Mouse (Mus musculus) liver, embryonic 11.5 days (tissue): ENCODE measurements around the gene Tram2. TPM values are rescaled to one million over a fixed set of nuclear protein-coding genes. Genes with fewer than 3 reads are reported as not detected.

Experiments
- ATAC-seq: fragments of 200-750 bp; cut with Nextera tagmentation; replicated peaks from 2 replicates; pipeline ENCODE4 v1.8.0; 2017; ENCODE audit warnings: moderate number of reproducible peaks, mild to moderate bottlenecking, moderate TSS enrichment, moderate library complexity; ENCODE audit not compliant: low FRiP score
- DNase-seq: peaks from one replicate; pipeline ENCODE4 v3.0.0-alpha.2; 2017; ENCODE audit warnings: low spot score
- H3K27ac ChIP-seq: fragments of 300-500 bp; sonication (generic); 2 replicates; pipeline ENCODE4 v1.5.1; 2014; ENCODE audit warnings: mild to moderate bottlenecking, low read depth, low read length, control low read depth
- H3K27me3 ChIP-seq: fragments of 300-500 bp; sonication (generic); replicated peaks from 2 replicates; pipeline ENCODE4 v1.6.1; 2014; ENCODE audit warnings: low read length, mixed read lengths; ENCODE audit not compliant: control insufficient read depth, insufficient read depth
- H3K36me3 ChIP-seq: fragments of 300-500 bp; sonication (generic); 2 replicates; pipeline ENCODE4 v1.6.1; 2014; ENCODE audit warnings: mild to moderate bottlenecking, low read length, moderate library complexity, mixed read lengths; ENCODE audit not compliant: control insufficient read depth, insufficient read depth
- H3K4me1 ChIP-seq: fragments of 300-500 bp; sonication (generic); replicated peaks from 2 replicates; pipeline ENCODE4 v1.6.1; 2014; ENCODE audit warnings: low read length, mixed read lengths; ENCODE audit not compliant: control insufficient read depth, insufficient read depth
- H3K4me2 ChIP-seq: fragments of 300-500 bp; sonication (generic); 2 replicates; pipeline ENCODE4 v1.6.1; 2014; ENCODE audit warnings: mild to moderate bottlenecking, control low read depth, moderate library complexity
- H3K4me3 ChIP-seq: fragments of 300-500 bp; sonication (generic); 2 replicates; pipeline ENCODE4 v1.5.1; 2014; ENCODE audit warnings: low read depth, low read length, control low read depth
- H3K9ac ChIP-seq: fragments of 300-500 bp; sonication (generic); 2 replicates; pipeline ENCODE4 v1.6.1; 2014; ENCODE audit warnings: low read depth, low read length, control low read depth
- H3K9me3 ChIP-seq: fragments of 300-500 bp; sonication (generic); 2 replicates; pipeline ENCODE4 v1.6.1; 2016; ENCODE audit warnings: low read length, inconsistent platforms, mixed read lengths; ENCODE audit not compliant: control insufficient read depth
- WGBS: fragments of 180-500 bp; shearing (Covaris S2); extraction: QIAGEN DNeasy Blood & Tissue Kit; methylation state at CpG from one replicate; pipeline ENCODE4 v1.1.7; 2014; 5-methylcytosine and 5-hydroxymethylcytosine counted together
- polyA plus RNA-seq: library from polyadenylated mRNA; unstranded; fragments of >200 nt; fragmentation: Nextera tagmentation; extraction: Ambion mirVana; gene quantifications from 2 replicates; pipeline ENCODE4 v1.2.1, GENCODE M21; 2014

The Tram2 gene
- polyA plus RNA-seq, 1 experiment from 2014 or later: 3.9 TPM

GRCm38 (mm10) chr1:21086291-21086690, 7.3 kb upstream of the Tram2 start:
- no peaks in the 10 kb centered on the region for H3K9me3 ChIP-seq
- peaks cover 4% of the 10 kb centered on the region for H3K4me1 ChIP-seq
- H3K4me3 ChIP-seq: no peak overlapping the region
- 76% methylated on average over 5 of the region's 5 CpGs for WGBS
- no peak for DNase-seq
- H3K27me3 ChIP-seq: no peaks in the 10 kb centered on the region
- H3K4me2 ChIP-seq: no peak overlapping the region
- H3K9ac ChIP-seq: no peak overlapping the region
- no peaks in the 10 kb centered on the region for H3K36me3 ChIP-seq
- no peak for ATAC-seq
- H3K27ac ChIP-seq: no peak overlapping the region

- H3K36me3 ChIP-seq: no peaks in the 10 kb centered on the region
- H3K4me1 ChIP-seq: peaks cover 4% of the 10 kb centered on the region
- DNase-seq: no peak
- no peaks in the 10 kb centered on the region for H3K9me3 ChIP-seq
- H3K27ac ChIP-seq: no peak overlapping the region
- no peak overlapping the region for H3K4me2 ChIP-seq
- no peaks in the 10 kb centered on the region for H3K27me3 ChIP-seq
- no peak for ATAC-seq
- no peak overlapping the region for H3K9ac ChIP-seq
- WGBS: 76% methylated on average over 2 of the region's 2 CpGs
- H3K4me3 ChIP-seq: no peak overlapping the region
Observed at GRCm38 (mm10) chr1:21084661-21085060, 5.6 kb upstream of the Tram2 start.

GRCm38 (mm10) chr1:21080362-21080761, 1.3 kb upstream of the Tram2 start:
- Histone ChIP-seq H3K36me3 (no peaks in the 10 kb centered on the region), H3K27me3 (no peaks in the 10 kb centered on the region), H3K27ac (no peak overlapping the region), H3K4me3 (no peak overlapping the region), H3K9ac (no peak overlapping the region), H3K4me2 (no peak overlapping the region), H3K4me1 (peaks cover 4% of the 10 kb centered on the region), H3K9me3 (no peaks in the 10 kb centered on the region)
- ATAC-seq: no peak
- WGBS: 88% methylated on average over 12 of the region's 12 CpGs
- DNase-seq: no peak

GRCm38 (mm10) chr1:21078481-21079214, 381 bp downstream of the Tram2 start:
- peaks cover 4% of the 10 kb centered on the region for H3K4me1 ChIP-seq
- H3K9ac ChIP-seq: peak overlapping the region; percentile 67
- H3K9me3 ChIP-seq: no peaks in the 10 kb centered on the region
- H3K27ac ChIP-seq: no peak overlapping the region
- H3K27me3 ChIP-seq: no peaks in the 10 kb centered on the region
- H3K36me3 ChIP-seq: no peaks in the 10 kb centered on the region
- H3K4me2 ChIP-seq: peak overlapping the region; percentile 78
- peak overlapping the region; percentile 61 for H3K4me3 ChIP-seq
- DNase-seq: no peak
- under 1% methylated on average over 36 of the region's 36 CpGs for WGBS
- peak; percentile 50 for ATAC-seq

- DNase-seq (no peak), ATAC-seq (no peak)
- peak overlapping the region; percentile 78 for H3K4me2 ChIP-seq
- no peak overlapping the region for H3K4me3 ChIP-seq
- H3K27me3 ChIP-seq: no peaks in the 10 kb centered on the region
- H3K9me3 ChIP-seq: no peaks in the 10 kb centered on the region
- WGBS: 76% methylated on average over 7 of the region's 7 CpGs
- H3K9ac ChIP-seq: no peak overlapping the region
- peaks cover 4% of the 10 kb centered on the region for H3K4me1 ChIP-seq
- no peaks in the 10 kb centered on the region for H3K36me3 ChIP-seq
- H3K27ac ChIP-seq: no peak overlapping the region
Observed at GRCm38 (mm10) chr1:21077619-21078018, 1.4 kb downstream of the Tram2 start.

- Histone ChIP-seq H3K27me3 (no peaks in the 10 kb centered on the region), H3K4me3 (no peak overlapping the region), H3K4me2 (peak overlapping the region; percentile 34; the same call in 1 of the 2 replicates), H3K27ac (peak overlapping the region; percentile 7; the same call in 1 of the 2 replicates), H3K9ac (no peak overlapping the region), H3K4me1 (peaks cover 4% of the 10 kb centered on the region), H3K36me3 (no peaks in the 10 kb centered on the region), H3K9me3 (no peaks in the 10 kb centered on the region)
- no peak for DNase-seq
- 67% methylated on average over 5 of the region's 5 CpGs for WGBS
- ATAC-seq: no peak
Observed at GRCm38 (mm10) chr1:21077191-21077590, 1.8 kb downstream of the Tram2 start.

- Histone ChIP-seq H3K9me3 (no peaks in the 10 kb centered on the region), H3K27me3 (no peaks in the 10 kb centered on the region), H3K36me3 (no peaks in the 10 kb centered on the region), H3K27ac (no peak overlapping the region), H3K4me1 (peaks cover 4% of the 10 kb centered on the region), H3K4me3 (no peak overlapping the region), H3K4me2 (0 out of 2 replicates have a peak overlapping the region, but pooled peaks have one; percentile 4), H3K9ac (no peak overlapping the region)
- ATAC-seq (no peak), DNase-seq (no peak)
- WGBS: 44% methylated on average over 6 of the region's 6 CpGs
Observed at GRCm38 (mm10) chr1:21075986-21076495, 3.0 kb downstream of the Tram2 start.

GRCm38 (mm10) chr1:21074231-21074630, 4.8 kb downstream of the Tram2 start:
- H3K4me3 ChIP-seq: no peak overlapping the region
- DNase-seq (no peak), ATAC-seq (no peak)
- H3K36me3 ChIP-seq: no peaks in the 10 kb centered on the region
- no peaks in the 10 kb centered on the region for H3K27me3 ChIP-seq
- H3K4me1 ChIP-seq: peaks cover 9% of the 10 kb centered on the region
- no peak overlapping the region for H3K9ac ChIP-seq
- no peak overlapping the region for H3K27ac ChIP-seq
- no peaks in the 10 kb centered on the region for H3K9me3 ChIP-seq
- H3K4me2 ChIP-seq: no peak overlapping the region
- WGBS: 82% methylated on average over 5 of the region's 5 CpGs

GRCm38 (mm10) chr1:21072875-21073444, 6.1 kb downstream of the Tram2 start:
- no peak overlapping the region for H3K4me3 ChIP-seq
- H3K9ac ChIP-seq: no peak overlapping the region
- no peaks in the 10 kb centered on the region for H3K9me3 ChIP-seq
- H3K4me2 ChIP-seq: no peak overlapping the region
- DNase-seq: no peak
- H3K36me3 ChIP-seq: no peaks in the 10 kb centered on the region
- H3K27ac ChIP-seq: no peak overlapping the region
- peaks cover 6% of the 10 kb centered on the region for H3K4me1 ChIP-seq
- WGBS: 70% methylated on average over 12 of the region's 12 CpGs
- no peaks in the 10 kb centered on the region for H3K27me3 ChIP-seq
- no peak for ATAC-seq
